Mouse (Mus musculus) lung, postnatal 0 days (tissue): ENCODE measurements around the gene Aldh5a1. TPM values are rescaled to one million over a fixed set of nuclear protein-coding genes. Genes with fewer than 3 reads are reported as not detected.

Source experiments
- ATAC-seq: fragments of 200-750 bp; cut with Nextera tagmentation; 2 replicates; pipeline ENCODE4 v1.8.0; 2017; ENCODE audit warnings: moderate library complexity
- DNase-seq: peaks from one replicate; pipeline ENCODE4 v3.0.0-alpha.2; 2016; ENCODE audit warnings: low spot score
- H3K27ac ChIP-seq: fragments of 300-500 bp; sonication (generic); 2 replicates; pipeline ENCODE4 v1.5.1; 2014; ENCODE audit warnings: antibody characterized with exemption, mild to moderate bottlenecking, low read length, mixed read lengths
- H3K27me3 ChIP-seq: fragments of 300-500 bp; sonication (generic); replicated peaks from 2 replicates; pipeline ENCODE4 v1.6.1; 2014; ENCODE audit warnings: low read length, mixed read lengths; ENCODE audit not compliant: insufficient read depth
- H3K36me3 ChIP-seq: fragments of 300-500 bp; sonication (generic); 2 replicates; pipeline ENCODE4 v1.6.1; 2014; ENCODE audit warnings: low read length, mixed read lengths; ENCODE audit not compliant: insufficient read depth
- H3K4me1 ChIP-seq: fragments of 300-500 bp; sonication (generic); 2 replicates; pipeline ENCODE4 v1.6.1; 2014; ENCODE audit warnings: antibody characterized with exemption, low read depth, low read length, mixed read lengths; ENCODE audit not compliant: insufficient read depth
- H3K4me2 ChIP-seq: fragments of 300-500 bp; sonication (generic); replicated peaks from 2 replicates; pipeline ENCODE4 v1.6.1; 2014; ENCODE audit warnings: low read depth, mild to moderate bottlenecking, low read length, moderate library complexity, mixed read lengths
- H3K4me3 ChIP-seq: fragments of 300-500 bp; sonication (generic); 2 replicates; pipeline ENCODE4 v1.5.1; 2014; ENCODE audit warnings: low read depth, low read length
- H3K9ac ChIP-seq: fragments of 300-500 bp; sonication (generic); replicated peaks from 2 replicates; pipeline ENCODE4 v1.6.1; 2014; ENCODE audit warnings: low read depth, mild to moderate bottlenecking
- H3K9me3 ChIP-seq: fragments of 300-500 bp; sonication (generic); 2 replicates; pipeline ENCODE4 v1.6.1; 2016; ENCODE audit warnings: low read length, mixed read lengths
- CTCF ChIP-seq: IDR thresholded peaks from 2 replicates; pipeline ENCODE4 v1.5.1; 2016; ENCODE audit warnings: antibody characterized with exemption, mild to moderate bottlenecking
- EP300 ChIP-seq: IDR thresholded peaks from 2 replicates; pipeline ENCODE4 v1.6.1; 2016; ENCODE audit warnings: antibody characterized with exemption, mild to moderate bottlenecking, control low read depth
- WGBS: fragments of 180-500 bp; shearing (Covaris S2); extraction: QIAGEN DNeasy Blood & Tissue Kit; methylation state at CpG from one replicate; pipeline ENCODE4 v1.1.7; 2014; 5-methylcytosine and 5-hydroxymethylcytosine counted together
- polyA plus RNA-seq: library from polyadenylated mRNA; unstranded; fragments of >200 nt; fragmentation: Nextera tagmentation; extraction: Ambion mirVana; gene quantifications from 2 replicates; pipeline ENCODE4 v1.2.1, GENCODE M21; 2015

Aldh5a1 gene
- polyA plus RNA-seq, 1 experiment from 2014 or later, result 2.3 TPM

DNA sequence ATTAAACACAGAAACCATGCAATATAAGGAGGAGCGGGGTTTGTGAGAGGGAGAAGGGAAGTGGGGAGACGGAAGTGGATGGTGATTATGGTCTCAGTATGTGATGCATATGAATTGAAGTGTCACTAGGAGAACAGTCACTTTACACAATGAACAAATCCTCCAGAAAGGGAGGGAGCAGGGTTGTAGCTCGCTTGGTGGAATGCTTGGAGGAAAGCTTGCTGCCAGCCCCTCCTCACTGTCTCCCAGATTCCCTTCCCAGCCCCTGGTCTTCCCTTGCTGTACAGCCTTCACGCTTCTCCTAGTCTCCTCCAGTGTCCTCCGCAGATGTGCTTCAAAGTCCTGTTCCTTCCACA lies 28.4 kb upstream of the Aldh5a1 start:
- Histone ChIP-seq H3K27me3 (no peaks in the 10 kb centered on the region), H3K36me3 (no peaks in the 10 kb centered on the region), H3K9me3 (no peaks in the 10 kb centered on the region), H3K4me2 (peak overlapping the region; percentile 51), H3K27ac (no peak overlapping the region), H3K4me3 (peak overlapping the region; percentile 27), H3K9ac (no peak overlapping the region), H3K4me1 (no peaks in the 10 kb centered on the region)
- 20% methylated on average over 5 of the region's 5 CpGs for WGBS
- TF ChIP-seq EP300 (no peak), CTCF (no peak)
- no peak for DNase-seq
- ATAC-seq, result no peak

DNA sequence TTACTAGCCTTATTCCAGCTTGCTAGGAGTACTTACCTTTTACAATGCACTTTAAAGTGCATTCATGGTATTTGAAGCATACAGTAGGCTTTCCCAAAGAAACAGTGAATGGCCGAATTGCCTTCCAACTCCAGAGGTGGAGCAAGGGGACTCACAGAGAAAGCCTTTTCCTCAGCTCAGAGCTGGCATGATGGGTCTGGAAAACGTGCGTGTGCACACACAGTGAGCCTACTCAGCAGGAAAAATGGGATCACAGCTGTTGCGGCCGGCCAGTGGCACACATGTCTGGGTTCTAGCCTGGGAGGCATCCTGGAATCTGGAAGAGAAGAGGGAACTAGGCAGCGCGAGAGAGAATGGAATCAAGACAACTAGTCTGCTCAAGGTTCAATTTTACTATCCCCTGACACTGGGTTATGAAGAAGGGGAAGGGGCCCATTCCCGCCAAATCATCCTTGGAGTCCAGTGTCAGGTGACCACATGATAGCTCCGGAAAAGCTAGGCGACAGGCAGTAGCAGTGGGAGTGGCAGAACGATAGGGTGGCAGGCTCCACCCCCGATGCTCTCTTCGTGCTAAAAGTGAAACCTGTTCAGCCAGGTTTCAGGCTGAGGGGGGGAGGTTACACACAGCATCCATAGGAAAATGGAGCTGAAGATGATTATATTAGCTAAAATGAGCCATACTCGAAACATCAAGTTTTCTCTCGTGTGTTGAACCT lies 27.8 kb upstream of the Aldh5a1 start:
- H3K9me3 ChIP-seq, result no peaks in the 10 kb centered on the region
- DNase-seq, result peak; percentile 37
- no peaks in the 10 kb centered on the region for H3K27me3 ChIP-seq
- peak overlapping the region; percentile 27 for H3K4me3 ChIP-seq
- no peak overlapping the region for H3K9ac ChIP-seq
- no peak for TF ChIP-seq CTCF
- TF ChIP-seq EP300, result no peak
- H3K4me2 ChIP-seq, result peak overlapping the region; percentile 51
- H3K4me1 ChIP-seq, result no peaks in the 10 kb centered on the region
- ATAC-seq, result peak; percentile 50
- H3K36me3 ChIP-seq, result no peaks in the 10 kb centered on the region
- 12% methylated on average over 15 of the region's 15 CpGs for WGBS
- H3K27ac ChIP-seq, result no peak overlapping the region

DNA sequence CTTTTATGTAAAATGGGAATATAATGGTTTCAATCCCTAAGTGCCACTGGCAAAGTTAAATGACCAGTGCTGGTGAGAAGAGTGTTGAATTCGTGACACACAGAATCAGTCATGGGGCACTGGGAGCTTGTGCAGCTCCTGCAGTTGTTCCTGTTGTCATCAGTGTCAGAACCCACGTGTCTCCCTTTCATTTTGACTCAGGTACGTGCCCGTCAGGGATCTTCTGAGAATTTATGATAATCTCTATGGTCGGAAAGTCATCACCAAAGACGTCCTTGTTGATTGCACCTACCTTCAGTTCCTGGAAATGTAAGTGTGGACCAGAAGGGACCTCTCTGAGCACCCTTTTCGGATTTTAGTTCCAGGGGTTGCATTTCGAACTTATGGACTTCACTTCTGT lies 24.7 kb upstream of the Aldh5a1 start:
- Histone ChIP-seq H3K36me3 (no peaks in the 10 kb centered on the region), H3K27ac (no peak overlapping the region), H3K9ac (no peak overlapping the region), H3K4me3 (no peak overlapping the region), H3K4me2 (no peak overlapping the region), H3K27me3 (no peaks in the 10 kb centered on the region), H3K4me1 (no peaks in the 10 kb centered on the region), H3K9me3 (no peaks in the 10 kb centered on the region)
- DNase-seq, result no peak
- WGBS, result 83% methylated on average over 8 of the region's 8 CpGs
- ATAC-seq, result no peak
- TF ChIP-seq EP300 (no peak), CTCF (no peak)

DNA sequence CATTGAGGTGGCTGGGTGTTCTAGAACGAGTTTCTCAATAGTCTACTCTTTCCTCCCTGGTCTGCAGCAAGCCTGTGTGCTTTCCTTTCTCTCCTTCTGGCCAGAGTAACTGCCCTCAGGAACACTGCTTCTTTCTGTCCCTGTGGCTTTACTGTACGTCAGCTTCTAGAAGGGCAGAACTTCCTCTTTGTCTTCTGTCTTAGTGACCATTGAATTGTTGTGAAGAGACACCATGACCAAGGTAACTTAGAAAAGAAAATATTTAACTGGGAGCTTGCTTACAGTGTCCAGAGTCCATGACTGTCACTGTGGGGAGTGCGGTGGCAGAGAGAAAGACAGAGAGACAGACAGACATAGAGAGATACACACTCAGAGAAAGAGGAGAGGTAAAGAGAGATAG lies 22.6 kb upstream of the Aldh5a1 start:
- Histone ChIP-seq H3K9ac (no peak overlapping the region), H3K27me3 (no peaks in the 10 kb centered on the region), H3K36me3 (no peaks in the 10 kb centered on the region), H3K4me3 (no peak overlapping the region), H3K4me2 (no peak overlapping the region), H3K9me3 (no peaks in the 10 kb centered on the region), H3K27ac (no peak overlapping the region), H3K4me1 (no peaks in the 10 kb centered on the region)
- 78% methylated on average over 3 of the region's 3 CpGs for WGBS
- no peak for TF ChIP-seq EP300
- TF ChIP-seq CTCF, result no peak
- ATAC-seq, result no peak
- DNase-seq, result no peak

DNA sequence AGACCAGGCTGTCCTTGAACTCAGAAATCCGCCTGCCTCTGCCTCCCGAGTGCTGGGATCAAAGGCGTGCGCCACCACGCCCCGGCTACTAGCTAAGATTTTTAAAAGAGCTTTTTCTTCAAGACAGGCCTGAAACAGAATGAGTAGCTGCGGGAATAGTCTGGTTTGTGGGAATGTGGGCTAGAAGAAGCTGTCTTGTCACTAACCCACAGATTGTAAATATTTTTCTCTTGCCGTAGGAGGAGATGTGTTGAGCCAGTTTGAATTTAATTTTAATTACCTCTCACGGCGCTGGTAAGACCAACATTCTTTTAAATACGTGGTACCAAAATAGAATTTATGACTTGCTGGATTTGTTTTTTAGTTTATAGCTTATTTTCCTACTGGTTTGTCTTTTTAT lies 21.2 kb upstream of the Aldh5a1 start:
- ATAC-seq, result no peak
- H3K4me1 ChIP-seq, result no peaks in the 10 kb centered on the region
- no peak overlapping the region for H3K4me3 ChIP-seq
- DNase-seq, result no peak
- no peaks in the 10 kb centered on the region for H3K27me3 ChIP-seq
- no peaks in the 10 kb centered on the region for H3K36me3 ChIP-seq
- no peak overlapping the region for H3K27ac ChIP-seq
- WGBS, result 90% methylated on average over 11 of the region's 11 CpGs
- H3K4me2 ChIP-seq, result no peak overlapping the region
- no peak overlapping the region for H3K9ac ChIP-seq
- H3K9me3 ChIP-seq, result no peaks in the 10 kb centered on the region
- no peak for TF ChIP-seq CTCF
- TF ChIP-seq EP300, result no peak

DNA sequence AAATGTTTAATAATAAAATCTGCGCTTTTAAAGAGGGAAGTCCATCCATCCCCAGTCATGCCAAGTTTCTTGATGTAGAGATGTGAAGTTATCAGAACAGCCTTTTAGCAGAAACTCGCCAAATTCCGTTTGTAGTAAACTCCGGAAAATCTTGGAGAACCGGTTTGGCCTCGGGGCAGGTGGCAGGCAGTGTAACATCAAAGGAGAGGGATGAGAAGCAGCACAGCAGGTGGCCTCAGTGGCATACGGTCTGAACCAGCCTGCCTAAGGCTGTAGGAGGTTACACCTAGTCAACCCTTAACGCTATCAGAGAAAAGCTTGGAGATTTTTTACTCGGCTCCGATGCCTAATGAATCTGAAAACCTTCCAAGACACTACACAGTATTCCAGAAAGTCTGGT lies 18.0 kb upstream of the Aldh5a1 start:
- H3K4me1 ChIP-seq, result no peaks in the 10 kb centered on the region
- ATAC-seq (peak; percentile 38; the same call in 1 of the 2 replicates), DNase-seq (peak; percentile 20)
- H3K27me3 ChIP-seq, result no peaks in the 10 kb centered on the region
- no peaks in the 10 kb centered on the region for H3K9me3 ChIP-seq
- no peaks in the 10 kb centered on the region for H3K36me3 ChIP-seq
- H3K4me2 ChIP-seq, result no peak overlapping the region
- H3K4me3 ChIP-seq, result no peak overlapping the region
- TF ChIP-seq EP300 (no peak), CTCF (no peak)
- H3K9ac ChIP-seq, result no peak overlapping the region
- 12% methylated on average over 10 of the region's 10 CpGs for WGBS
- no peak overlapping the region for H3K27ac ChIP-seq

DNA sequence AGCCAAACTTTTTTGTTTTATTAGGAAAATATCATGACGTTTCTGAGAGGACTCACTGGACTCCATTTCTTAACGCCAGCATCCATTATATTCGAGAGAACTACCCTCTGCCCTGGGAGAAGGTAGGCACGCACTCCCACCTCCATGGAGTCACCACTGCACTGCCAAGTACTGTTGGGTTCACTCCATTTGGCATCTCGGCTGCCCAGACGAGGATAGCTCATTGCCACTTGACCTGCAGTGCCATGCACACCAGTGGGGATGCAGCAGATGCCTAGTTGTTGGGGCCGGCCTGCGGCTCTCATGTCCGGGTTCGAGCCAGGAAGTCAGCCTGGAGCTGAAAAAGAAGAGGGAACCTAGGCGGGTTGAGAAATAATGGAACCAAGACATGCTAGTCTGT lies 17.6 kb upstream of the Aldh5a1 start:
- Histone ChIP-seq H3K4me1 (no peaks in the 10 kb centered on the region), H3K4me3 (no peak overlapping the region), H3K27me3 (no peaks in the 10 kb centered on the region), H3K9ac (no peak overlapping the region), H3K4me2 (no peak overlapping the region), H3K27ac (no peak overlapping the region), H3K9me3 (no peaks in the 10 kb centered on the region), H3K36me3 (no peaks in the 10 kb centered on the region)
- 33% methylated on average over 11 of the region's 11 CpGs for WGBS
- no peak for TF ChIP-seq CTCF
- no peak for TF ChIP-seq EP300
- ATAC-seq (no peak), DNase-seq (no peak)
